Comparison of ENCODE assay signal across 8 mouse cellular contexts in the genomic region with DNA sequence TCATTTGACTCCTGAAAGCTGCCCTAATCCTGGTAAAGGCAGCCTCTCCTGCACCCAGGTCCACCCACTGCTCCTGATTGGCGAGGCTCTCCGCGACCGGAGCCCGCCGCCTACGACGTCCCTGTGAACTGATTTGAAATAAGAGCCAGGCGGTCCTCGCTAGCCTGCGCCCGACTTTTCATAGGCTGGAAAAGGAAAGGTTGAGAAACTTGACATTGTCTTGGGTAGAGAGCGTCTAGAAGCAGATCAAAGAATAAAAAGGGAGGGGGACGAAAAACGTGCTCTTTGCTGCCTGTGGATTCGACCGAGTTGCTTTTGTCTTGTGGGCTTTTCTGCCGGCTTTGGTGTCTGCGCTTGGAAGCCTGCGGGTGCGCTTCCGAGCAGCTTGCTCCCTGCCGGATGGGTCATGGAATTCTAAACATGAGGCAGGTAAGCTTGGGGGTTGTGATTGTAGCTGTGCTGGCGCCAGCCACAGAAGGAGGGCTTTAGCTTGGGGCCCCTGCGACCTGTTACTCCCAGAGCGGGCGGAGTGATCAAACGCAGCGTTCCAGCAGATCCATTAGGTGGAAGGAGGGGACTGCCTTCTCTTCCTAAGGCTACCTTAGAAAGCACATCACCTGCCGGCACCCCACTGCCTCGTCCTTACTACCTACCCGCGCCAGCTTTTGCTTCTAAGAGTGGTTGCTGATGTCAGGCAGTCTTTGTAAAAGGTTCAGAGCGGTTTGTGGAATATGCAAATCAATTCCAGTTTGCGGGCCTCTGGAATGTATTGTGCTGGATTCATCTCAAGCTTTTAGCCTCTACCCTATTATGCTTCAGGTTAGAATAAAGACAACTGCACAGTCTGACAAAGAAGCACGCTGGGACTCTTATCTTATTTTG.
A peak's percentile ranks its signal among the peaks of the same experiment; 100 is the strongest.
DNase-seq lines count a peak whose midpoint lies in the region; ATAC-seq lines count a peak whose summit lies in the region.

No protein-coding gene starts in this region.

- no peaks in the 10 kb centered on the region; the same call in 1 of the 2 replicates for H3K9me3 ChIP-seq in erythroblast, embryonic 14.5 days (ENCODE audit: control insufficient read depth, low read length)
- no peaks in the 10 kb centered on the region for H3K9me3 ChIP-seq in intestine, embryonic 16.5 days (ENCODE audit: control insufficient read depth, low read length)

- 7% methylated on average over 36 of the region's 36 CpGs for WGBS in intestine, embryonic 16.5 days

- peaks cover 32% of the 10 kb centered on the region for H3K27me3 ChIP-seq in erythroblast, embryonic 14.5 days (ENCODE audit: control insufficient read depth)
- H3K27me3 ChIP-seq in intestine, embryonic 16.5 days (replicated peaks; ENCODE audit: control insufficient read depth, insufficient read depth, low read length), result no peaks in the 10 kb centered on the region

- no peaks in the 10 kb centered on the region for H3K4me1 ChIP-seq in erythroblast, embryonic 14.5 days (ENCODE audit: control insufficient read depth)
- H3K4me1 ChIP-seq in intestine, embryonic 16.5 days (ENCODE audit: control insufficient read depth, insufficient read depth, low read length), result no peaks in the 10 kb centered on the region

- peak overlapping the region; percentile 62 for H3K9ac ChIP-seq in intestine, embryonic 16.5 days (ENCODE audit: low read depth, low read length)

- ATAC-seq in erythroblast, adult 5-6 weeks (replicated peaks; ENCODE audit: low FRiP score, poor library complexity, severe bottlenecking), result no peak
- peak; percentile 56 for ATAC-seq in granulocyte monocyte progenitor cell, adult 5-6 weeks (replicated peaks; ENCODE audit: poor library complexity, severe bottlenecking)
- peak; percentile 95 for ATAC-seq in intestine, embryonic 16.5 days
- ATAC-seq in megakaryocyte-erythroid progenitor cell, adult 5-6 weeks (replicated peaks; ENCODE audit: low FRiP score, low TSS enrichment, poor library complexity, severe bottlenecking), result peak; percentile 78

- H3K27ac ChIP-seq in intestine, embryonic 16.5 days (ENCODE audit: low read length), result peak overlapping the region; percentile 72

- peak; percentile 62 for DNase-seq in embryo, embryonic 11.5 days (ENCODE audit: low read depth, low spot score)
- peak; percentile 46 to 52 for DNase-seq in left cerebral cortex, postnatal 36 days (ENCODE audit: low spot score in 2 of 2)
- DNase-seq in right cerebral cortex, postnatal 36 days (ENCODE audit: low spot score in 2 of 2), result peak; percentile 9 to 54

- peak overlapping the region; percentile 35 for H3K4me3 ChIP-seq in erythroblast, embryonic 14.5 days (replicated peaks)
- peak overlapping the region; percentile 58 for H3K4me3 ChIP-seq in intestine, embryonic 16.5 days (ENCODE audit: low read length)

- H3K4me2 ChIP-seq in intestine, embryonic 16.5 days (ENCODE audit: low read depth, low read length), result peak overlapping the region; percentile 60

- intact Hi-C loops in left cerebral cortex, postnatal 36 days (cut with DNase I), result loop anchor here (5.0 to 10.0 kb wide), 2 partner anchors 82 to 545 kb away; no protein-coding TSS in a partner anchor

- no peaks in the 10 kb centered on the region for H3K36me3 ChIP-seq in erythroblast, embryonic 14.5 days (ENCODE audit: control insufficient read depth)
- H3K36me3 ChIP-seq in intestine, embryonic 16.5 days (ENCODE audit: control insufficient read depth, insufficient read depth, low read length), result no peaks in the 10 kb centered on the region
